Mouse (Mus musculus): ENCODE data around the gene Nupr1l. TPM values are rescaled to one million over a fixed set of nuclear protein-coding genes. Genes with fewer than 3 reads are reported as not detected.
"Not testable (repeated sequence)": the region's sequence is repeated elsewhere in the genome, so short reads cannot be mapped to it uniquely, and the experiment has no call there.

Nupr1l gene
- polyA plus RNA-seq, 1 experiment, result 777 TPM

DNA sequence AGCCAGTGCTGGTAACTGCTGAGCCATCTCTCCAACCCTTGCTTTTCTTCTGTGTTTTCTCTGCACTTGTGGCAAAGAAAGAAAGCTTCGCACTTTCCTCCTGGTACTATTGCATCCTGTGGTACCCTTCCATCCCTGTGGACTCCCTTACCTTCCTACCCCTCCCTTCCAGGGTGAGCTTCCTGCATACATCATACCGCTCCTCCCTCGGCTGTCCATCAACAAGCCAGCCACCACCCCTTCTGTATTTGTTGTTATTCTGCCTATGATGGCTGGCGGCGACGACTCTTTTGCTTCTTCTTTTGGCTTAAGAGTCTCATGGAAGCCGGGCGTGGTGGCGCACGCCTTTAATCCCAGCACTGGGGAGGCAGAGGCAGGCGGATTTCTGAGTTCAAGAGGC lies 33.2 kb upstream of the Nupr1l start:
- H3K36me3 ChIP-seq (ENCODE audit: control insufficient read depth, insufficient read depth, low read length), result no peaks in the 10 kb centered on the region
- no peak overlapping the region; the same call in 1 of the 2 replicates for H3K4me3 ChIP-seq (ENCODE audit: control insufficient read depth, low read depth, low read length)
- TF ChIP-seq CTCF (IDR thresholded peaks at IDR 0.05; ENCODE audit: control insufficient read depth, insufficient read depth, insufficient replicate concordance, low read depth, low read length) (no peak), POLR2A (IDR thresholded peaks at IDR 0.05; ENCODE audit: control insufficient read depth, low read depth, low read length) (no peak)
- no peaks in the 10 kb centered on the region for H3K27me3 ChIP-seq (ENCODE audit: control insufficient read depth, insufficient read depth, low read length)
- H3K4me1 ChIP-seq (ENCODE audit: control insufficient read depth, insufficient read depth, low read length), result no peaks in the 10 kb centered on the region; the same call in 1 of the 2 replicates
- H3K27ac ChIP-seq (ENCODE audit: control insufficient read depth, insufficient read depth, low read depth, low read length), result no peak overlapping the region

DNA sequence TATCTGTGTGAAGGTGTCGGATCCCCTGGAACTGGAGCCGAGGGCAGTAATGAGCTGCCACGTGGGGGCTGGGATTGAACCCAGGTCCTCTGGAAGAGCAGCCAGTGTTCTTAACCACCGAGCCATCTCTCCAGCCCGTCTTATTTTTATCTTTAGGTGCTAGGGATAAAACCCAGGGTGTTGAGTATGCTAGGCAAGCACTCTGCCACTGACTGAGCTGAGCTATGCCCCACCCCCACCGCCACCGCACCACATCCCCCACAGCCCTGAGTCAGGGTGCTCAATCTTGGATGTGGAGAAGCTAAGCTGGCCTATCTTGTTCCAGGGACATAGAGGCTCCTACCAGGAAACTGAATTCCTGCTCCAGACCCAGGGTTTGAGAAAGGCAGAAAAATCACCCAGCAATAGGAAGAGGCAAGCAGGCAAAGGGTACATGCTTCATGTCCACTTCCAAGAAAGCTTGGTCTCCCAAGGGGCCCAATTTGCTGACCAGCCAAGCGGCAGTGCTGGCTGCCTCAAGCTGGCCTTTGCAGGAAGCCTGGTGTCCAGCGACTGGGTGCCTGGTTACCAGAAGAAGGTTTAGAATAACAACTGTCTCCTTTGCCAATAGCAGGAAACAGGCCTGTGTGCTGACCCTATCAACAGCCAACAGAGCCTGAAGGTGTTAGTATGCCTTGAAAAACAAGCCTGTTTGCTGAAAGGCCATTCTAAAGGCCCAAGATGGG lies 30.4 kb upstream of the Nupr1l start:
- peaks cover 2% of the 10 kb centered on the region; the same call in 1 of the 2 replicates for H3K36me3 ChIP-seq (ENCODE audit: control insufficient read depth, insufficient read depth, low read length)
- TF ChIP-seq POLR2A (IDR thresholded peaks at IDR 0.05; ENCODE audit: control insufficient read depth, low read depth, low read length) (no peak), CTCF (IDR thresholded peaks at IDR 0.05; ENCODE audit: control insufficient read depth, insufficient read depth, insufficient replicate concordance, low read depth, low read length) (no peak)
- no peaks in the 10 kb centered on the region for H3K27me3 ChIP-seq (ENCODE audit: control insufficient read depth, insufficient read depth, low read length)
- no peak overlapping the region; the same call in 1 of the 2 replicates for H3K27ac ChIP-seq (ENCODE audit: control insufficient read depth, insufficient read depth, low read depth, low read length)
- H3K4me1 ChIP-seq (ENCODE audit: control insufficient read depth, insufficient read depth, low read length), result no peaks in the 10 kb centered on the region; the same call in 1 of the 2 replicates
- H3K4me3 ChIP-seq (ENCODE audit: control insufficient read depth, low read depth, low read length), result no peak overlapping the region

DNA sequence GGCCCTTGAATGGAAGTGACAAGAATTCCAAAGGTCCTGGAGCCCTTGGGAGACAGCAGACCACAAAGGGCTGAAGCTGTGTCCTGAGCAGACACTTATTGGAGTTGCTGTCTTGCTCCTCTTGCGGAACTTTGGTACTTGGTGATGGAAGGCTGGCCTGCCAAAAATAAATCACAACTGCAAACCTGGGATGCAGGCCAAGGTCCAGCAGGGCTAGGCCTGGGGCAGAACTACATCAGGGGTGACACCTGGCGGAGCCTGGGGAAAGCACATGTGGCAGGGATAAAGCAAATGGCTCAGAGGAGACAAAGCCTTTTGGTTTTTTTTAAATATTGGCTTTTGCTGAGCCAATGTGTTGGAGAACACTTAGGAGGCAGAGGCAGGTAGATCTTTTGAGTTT lies 29.4 kb upstream of the Nupr1l start:
- TF ChIP-seq POLR2A (IDR thresholded peaks at IDR 0.05; ENCODE audit: control insufficient read depth, low read depth, low read length) (no peak), CTCF (IDR thresholded peaks at IDR 0.05; ENCODE audit: control insufficient read depth, insufficient read depth, insufficient replicate concordance, low read depth, low read length) (peak; percentile 48; the same call in 1 of the 2 replicates)
- H3K27ac ChIP-seq (ENCODE audit: control insufficient read depth, insufficient read depth, low read depth, low read length), result no peak overlapping the region
- peaks cover 3% of the 10 kb centered on the region; the same call in 1 of the 2 replicates for H3K36me3 ChIP-seq (ENCODE audit: control insufficient read depth, insufficient read depth, low read length)
- H3K27me3 ChIP-seq (ENCODE audit: control insufficient read depth, insufficient read depth, low read length), result no peaks in the 10 kb centered on the region
- no peaks in the 10 kb centered on the region for H3K4me1 ChIP-seq (ENCODE audit: control insufficient read depth, insufficient read depth, low read length)
- no peak overlapping the region for H3K4me3 ChIP-seq (ENCODE audit: control insufficient read depth, low read depth, low read length)

DNA sequence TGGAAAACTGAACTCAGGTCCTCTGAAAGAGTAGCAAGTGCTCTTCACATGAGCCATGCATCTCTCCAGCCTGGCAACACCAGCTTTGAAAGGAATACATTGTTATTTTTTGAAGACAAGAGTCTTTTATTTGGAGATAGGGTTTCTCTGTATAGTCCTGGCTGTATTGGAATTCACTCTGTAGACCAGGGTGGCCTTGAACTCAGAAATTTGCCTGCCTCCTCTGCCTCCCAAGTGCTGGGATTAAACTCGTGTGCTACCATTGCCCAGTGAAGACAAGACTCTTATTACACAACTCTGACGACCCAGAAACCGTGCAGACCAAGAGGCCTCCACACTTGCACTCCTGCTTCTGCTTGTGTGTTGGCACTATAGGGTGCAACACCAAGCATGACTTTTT lies 28.5 kb upstream of the Nupr1l start:
- Histone ChIP-seq H3K27me3 (ENCODE audit: control insufficient read depth, insufficient read depth, low read length) (no peaks in the 10 kb centered on the region), H3K4me3 (ENCODE audit: control insufficient read depth, low read depth, low read length) (no peak overlapping the region), H3K4me1 (ENCODE audit: control insufficient read depth, insufficient read depth, low read length) (no peaks in the 10 kb centered on the region), H3K36me3 (ENCODE audit: control insufficient read depth, insufficient read depth, low read length) (peaks cover 3% of the 10 kb centered on the region; the same call in 1 of the 2 replicates), H3K27ac (ENCODE audit: control insufficient read depth, insufficient read depth, low read depth, low read length) (no peak overlapping the region)
- TF ChIP-seq CTCF (IDR thresholded peaks at IDR 0.05; ENCODE audit: control insufficient read depth, insufficient read depth, insufficient replicate concordance, low read depth, low read length) (no peak), POLR2A (IDR thresholded peaks at IDR 0.05; ENCODE audit: control insufficient read depth, low read depth, low read length) (no peak)

DNA sequence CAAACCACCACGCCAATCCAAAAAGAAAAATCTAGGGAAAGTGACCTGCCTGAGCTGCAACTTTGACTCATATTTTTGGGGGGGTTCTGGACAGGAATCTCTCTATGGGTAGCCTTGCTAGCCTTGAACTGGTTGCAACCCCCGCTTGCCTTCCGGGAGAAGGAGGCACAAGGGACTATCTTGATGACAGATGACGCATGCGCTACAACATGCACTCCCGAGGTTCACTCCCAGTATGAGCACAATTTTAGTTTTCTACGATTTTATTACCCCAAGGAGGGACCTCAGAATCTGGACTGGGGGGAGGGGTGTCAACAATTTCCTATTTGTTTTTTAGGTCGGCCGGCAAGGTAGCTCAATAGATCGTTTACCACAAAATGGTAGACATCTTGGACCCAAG lies 22.1 kb upstream of the Nupr1l start:
- TF ChIP-seq POLR2A (IDR thresholded peaks at IDR 0.05; ENCODE audit: control insufficient read depth, low read depth, low read length) (no peak), CTCF (IDR thresholded peaks at IDR 0.05; ENCODE audit: control insufficient read depth, insufficient read depth, insufficient replicate concordance, low read depth, low read length) (no peak)
- H3K4me3 ChIP-seq (ENCODE audit: control insufficient read depth, low read depth, low read length), result peak overlapping the region; percentile 72
- peak overlapping the region; percentile 49; the same call in 1 of the 2 replicates for H3K27ac ChIP-seq (ENCODE audit: control insufficient read depth, insufficient read depth, low read depth, low read length)
- peaks cover 4% of the 10 kb centered on the region for H3K4me1 ChIP-seq (ENCODE audit: control insufficient read depth, insufficient read depth, low read length)
- no peaks in the 10 kb centered on the region for H3K27me3 ChIP-seq (ENCODE audit: control insufficient read depth, insufficient read depth, low read length)
- H3K36me3 ChIP-seq (ENCODE audit: control insufficient read depth, insufficient read depth, low read length), result peaks cover 3% of the 10 kb centered on the region; the same call in 1 of the 2 replicates

DNA sequence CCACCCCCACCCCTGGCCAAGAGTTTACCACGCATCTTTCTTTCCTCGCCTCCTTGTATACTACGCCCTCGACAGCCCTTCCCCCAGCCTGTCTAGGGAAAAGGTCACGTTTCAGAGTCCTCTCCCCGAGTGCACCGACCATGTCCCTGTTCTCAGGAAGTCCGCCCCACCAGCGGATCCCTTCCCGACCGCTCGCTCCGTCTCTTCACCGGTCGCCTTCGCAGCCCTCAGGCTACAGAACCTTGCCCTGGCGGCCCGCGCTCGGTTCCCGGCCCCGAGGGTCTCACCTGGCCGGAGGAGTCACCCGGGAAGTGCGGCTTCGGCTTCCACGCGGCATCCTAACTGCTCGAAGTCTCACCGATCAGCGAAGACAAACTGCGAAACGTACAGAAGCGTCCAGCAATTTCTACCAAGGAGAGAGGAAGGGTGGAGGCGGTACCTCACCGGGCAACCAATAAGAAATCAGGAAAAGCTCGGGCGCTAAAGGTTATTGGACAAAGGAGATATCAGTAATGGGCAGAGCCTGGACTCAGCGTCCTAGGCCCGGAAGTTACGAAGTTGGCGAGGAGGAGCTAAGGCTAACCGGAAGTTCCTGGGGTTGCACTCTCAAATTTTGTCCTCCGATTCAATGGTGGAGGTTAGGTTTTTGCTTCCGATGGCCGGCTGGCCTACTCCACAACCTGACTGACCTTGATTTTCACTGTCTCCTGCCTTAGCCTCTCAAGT lies 21.3 kb upstream of the Nupr1l start, which contains the start of gene Chchd2:
Gene Chchd2, minus strand, starts transcription at position 560 of the 726 bp plus-strand sequence.
- H3K27ac ChIP-seq (ENCODE audit: control insufficient read depth, insufficient read depth, low read depth, low read length), result peak within 1 kb of the TSS; percentile 95
- no peaks in the 10 kb centered on the region for H3K27me3 ChIP-seq (ENCODE audit: control insufficient read depth, insufficient read depth, low read length)
- TF ChIP-seq CTCF (IDR thresholded peaks at IDR 0.05; ENCODE audit: control insufficient read depth, insufficient read depth, insufficient replicate concordance, low read depth, low read length) (no peak), POLR2A (IDR thresholded peaks at IDR 0.05; ENCODE audit: control insufficient read depth, low read depth, low read length) (peak; percentile 86)
- 0 out of 2 replicates have a peak, but pooled peaks cover 1% of the 10 kb centered on the region for H3K36me3 ChIP-seq (ENCODE audit: control insufficient read depth, insufficient read depth, low read length)
- peaks cover 4% of the 10 kb centered on the region for H3K4me1 ChIP-seq (ENCODE audit: control insufficient read depth, insufficient read depth, low read length)
- peak within 1 kb of the TSS; percentile 90 for H3K4me3 ChIP-seq (ENCODE audit: control insufficient read depth, low read depth, low read length)

DNA sequence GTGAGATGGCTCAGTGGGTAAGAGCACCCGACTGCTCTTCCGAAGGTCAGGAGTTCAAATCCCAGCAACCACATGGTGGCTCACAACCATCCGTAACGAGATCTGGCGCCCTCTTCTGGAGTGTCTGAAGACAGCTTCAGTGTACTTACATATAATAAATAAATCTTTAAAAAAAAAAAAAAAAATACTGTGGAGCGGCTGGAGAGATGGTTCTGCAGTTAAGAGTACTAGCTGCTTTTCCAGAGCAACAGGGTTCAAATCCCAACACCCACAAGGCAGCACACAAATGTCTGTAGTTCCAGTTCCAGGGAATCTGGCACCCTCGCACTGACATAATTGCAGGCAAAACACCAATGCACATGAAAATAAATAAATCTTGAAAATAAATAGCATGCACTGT lies 17.9 kb upstream of the Nupr1l start:
- not testable (repeated sequence) for H3K27me3 ChIP-seq (ENCODE audit: control insufficient read depth, insufficient read depth, low read length); H3K4me3 ChIP-seq (ENCODE audit: control insufficient read depth, low read depth, low read length); H3K36me3 ChIP-seq (ENCODE audit: control insufficient read depth, insufficient read depth, low read length)

More for the DNA sequence above, 17.9 kb upstream of the Nupr1l start:
- H3K4me1 ChIP-seq (ENCODE audit: control insufficient read depth, insufficient read depth, low read length); H3K27ac ChIP-seq (ENCODE audit: control insufficient read depth, insufficient read depth, low read depth, low read length): not testable (repeated sequence)

Data from testis, adult 2 months (tissue).